Mouse (Mus musculus): ENCODE measurements around the gene Mocs3.

GRCm38 (mm10) chr2:168256506-168256905, 26.1 kb downstream of the Mocs3 start:
- TF ChIP-seq CTCF (IDR thresholded peaks at IDR 0.05; ENCODE audit: borderline replicate concordance, extremely low read depth, insufficient read depth, insufficient read length) (no peak), POLR2A (IDR thresholded peaks at IDR 0.05; ENCODE audit: borderline replicate concordance, extremely low read depth, insufficient read depth, insufficient read length, poor library complexity, severe bottlenecking) (no peak)

Data from brain, embryonic 14.5 days (tissue).